Mouse (Mus musculus) adrenal gland, postnatal 4 days (tissue): ENCODE data around the gene Vmn1r159. TPM values are rescaled to one million over a fixed set of nuclear protein-coding genes. Genes with fewer than 3 reads are reported as not detected.
"Not testable (repeated sequence)": the region's sequence is repeated elsewhere in the genome, so short reads cannot be mapped to it uniquely, and the experiment has no call there.

Experiments used
- DNase-seq, 2 experiments: peaks; one replicate each; pipeline ENCODE4 v3.0.0; 2021 to 2022; ENCODE audit warnings: low spot score in 2 of 2, mixed read lengths in 2 of 2
- long read RNA-seq, 2 experiments: library from polyadenylated mRNA; stranded (forward); transcript quantifications; one replicate each; pipeline ENCODE4 v2.0.0; 2021
- total RNA-seq, 2 experiments: library from RNA; stranded (reverse); gene quantifications; 2 replicates each; pipeline ENCODE4 v1.2.3; 2021

Vmn1r159 gene
- total RNA-seq, result not detected
- long read RNA-seq, experiment 1, result 0 reads
- long read RNA-seq, experiment 2, result 0 reads

DNA sequence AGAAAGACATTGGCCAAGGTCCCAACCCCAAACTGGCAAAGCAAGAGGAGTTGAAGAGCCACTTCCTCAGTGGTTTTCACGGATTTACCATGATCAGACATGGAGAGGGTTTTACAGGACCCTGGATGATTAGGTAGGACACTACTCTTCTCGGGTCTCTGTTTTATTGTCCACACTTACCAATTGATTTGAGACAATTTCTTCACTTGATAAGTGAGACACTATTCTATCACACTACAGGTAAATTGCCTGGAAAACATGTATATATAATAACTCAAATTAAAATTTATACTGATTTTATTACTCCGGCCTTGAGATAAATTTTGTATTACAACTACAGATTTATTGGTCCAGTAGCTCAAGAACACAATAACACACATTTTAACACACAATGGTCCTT is at the start of gene Vmn1r159:
Gene Vmn1r159 (minus strand): TSS at position 101 of the 400 bp plus-strand sequence.
- not testable (repeated sequence) for DNase-seq

DNA sequence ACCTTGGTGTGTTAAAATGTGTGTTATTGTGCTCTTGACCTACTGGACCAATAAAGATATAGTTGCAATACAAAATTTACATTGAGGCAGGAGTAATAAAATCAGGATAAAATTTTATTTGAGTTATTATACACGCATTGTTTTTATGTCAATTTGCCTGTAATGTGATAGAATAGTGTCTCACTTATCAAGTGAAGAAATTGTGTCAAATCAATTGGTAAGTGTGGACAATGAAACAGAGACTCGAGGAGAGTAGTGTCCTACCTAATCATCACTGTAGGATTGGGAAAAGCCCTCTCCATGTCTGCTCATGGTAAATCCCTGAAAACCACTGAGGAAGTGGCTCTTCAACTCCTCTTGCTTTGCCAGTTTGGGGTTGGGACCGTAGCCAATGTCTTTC is 27.5 kb upstream of the Vmn1r159 start, which contains the start of gene Vmn1r160:
Gene Vmn1r160 (plus strand): TSS at position 301 of the 400 bp plus-strand sequence.
- DNase-seq, result not testable (repeated sequence)

Other genes starting within 250 kb of the Vmn1r159 start
- not detected for gene Vmn1r155, start 185.6 kb downstream of the Vmn1r159 start, total RNA-seq
- gene Gm8693, start 151.3 kb downstream of the Vmn1r159 start, total RNA-seq, result not detected
- not detected for gene Gm4567, start 123.9 kb downstream of the Vmn1r159 start, total RNA-seq
- not detected for gene Vmn1r157, start 81.9 kb downstream of the Vmn1r159 start, total RNA-seq
- gene Vmn1r158, start 52.8 kb downstream of the Vmn1r159 start, total RNA-seq, result not detected
- gene Vmn1r160, start 27.6 kb upstream of the Vmn1r159 start, total RNA-seq, result not detected
- gene Gm4214, start 141.1 kb upstream of the Vmn1r159 start, total RNA-seq, result not detected
- not detected for gene Gm4216, start 176.3 kb upstream of the Vmn1r159 start, total RNA-seq
- gene Vmn1r163, start 211.9 kb upstream of the Vmn1r159 start, total RNA-seq, result not detected
- not detected for gene Gm8720, start 223.9 kb upstream of the Vmn1r159 start, total RNA-seq